Mouse (Mus musculus) left cerebral cortex, adult 2 months (tissue): Measurements from ENCODE around the gene Tiam1. TPM values are rescaled to one million over a fixed set of nuclear protein-coding genes. Genes with fewer than 3 reads are reported as not detected.

Experiments used
- DNase-seq, 2 experiments: peaks; one replicate each; pipeline ENCODE4 v3.0.0; 2021 to 2022; ENCODE audit warnings: low spot score in 2 of 2, mixed read lengths in 1 of 2; ENCODE audit errors: extremely low spot score in 1 of 2
- H3K27ac ChIP-seq: fragments of 200-600 bp; 2 replicates; pipeline ENCODE4 v1.8.1; 2022
- H3K4me3 ChIP-seq: fragments of 200-600 bp; 2 replicates; pipeline ENCODE4 v1.8.1; 2022
- CTCF ChIP-seq: fragments of 200-600 bp; IDR thresholded peaks from 2 replicates; pipeline ENCODE4 v1.8.1; 2022; ENCODE audit warnings: antibody characterized with exemption, mild to moderate bottlenecking, moderate library complexity
- intact Hi-C: fragments of 180-260 bp; cut with DNase I; formaldehyde crosslinking; loops from one replicate; pipeline ENCODE4 v1.15.1; 2025
- long read RNA-seq, 2 experiments: library from polyadenylated mRNA; stranded (forward); transcript quantifications; one replicate each; pipeline ENCODE4 v2.0.0; 2021; ENCODE audit warnings: borderline mapping rate in 2 of 2
- total RNA-seq, 2 experiments: library from RNA; stranded (reverse); gene quantifications; 2 replicates each; pipeline ENCODE4 v1.2.3; 2021

The Tiam1 gene
- 100 to 1,000 TPM; 107 to 120 TPM for total RNA-seq
- long read RNA-seq, experiment 1, full-length matches to known transcripts, result 15 of 44 reads
- long read RNA-seq, experiment 1, partial matches to known transcripts, result 13 of 44 reads
- long read RNA-seq, experiment 1, other reads (novel, unspliced or antisense), result 16 of 44 reads
- long read RNA-seq, experiment 2, full-length matches to known transcripts, result 17 of 57 reads
- long read RNA-seq, experiment 2, partial matches to known transcripts, result 16 of 57 reads
- long read RNA-seq, experiment 2, other reads (novel, unspliced or antisense), result 24 of 57 reads

GRCm38 (mm10) chr16:90143760-90144516 is at the start of gene Tiam1:
Gene Tiam1 (minus strand): TSS chr16:90143769.
- peak; percentile 48 for TF ChIP-seq CTCF
- peak within 1 kb of the TSS; percentile 66 for H3K4me3 ChIP-seq
- H3K27ac ChIP-seq, result peak within 1 kb of the TSS; percentile 72
- DNase-seq, result peak; percentile 96
- intact Hi-C loops, result no loop called here

GRCm38 (mm10) chr16:90191289-90191688 is 47.7 kb upstream of the Tiam1 start:
- Histone ChIP-seq H3K4me3 (no peak overlapping the region), H3K27ac (no peak overlapping the region)
- TF ChIP-seq CTCF, result no peak
- intact Hi-C loops, result no loop called here
- DNase-seq, result no peak

GRCm38 (mm10) chr16:90187453-90187852 is 43.9 kb upstream of the Tiam1 start:
- Histone ChIP-seq H3K27ac (no peak overlapping the region), H3K4me3 (no peak overlapping the region)
- peak; percentile 28 for TF ChIP-seq CTCF
- DNase-seq, result no peak
- intact Hi-C loops, result loop anchor here (5.0 kb wide), 1 partner anchor 245 kb away; no protein-coding TSS in a partner anchor

GRCm38 (mm10) chr16:90185928-90186588 is 42.5 kb upstream of the Tiam1 start:
- H3K27ac ChIP-seq, result no peak overlapping the region
- TF ChIP-seq CTCF, result peak; percentile 82
- intact Hi-C loops, result loop anchor here (1.0 to 5.0 kb wide), 3 partner anchors 244 to 412 kb away; no protein-coding TSS in a partner anchor
- peak; percentile 79 to 84 for DNase-seq
- no peak overlapping the region for H3K4me3 ChIP-seq

- Histone ChIP-seq H3K27ac (no peak overlapping the region), H3K4me3 (no peak overlapping the region)
- TF ChIP-seq CTCF, result no peak
- intact Hi-C loops, result no loop called here
- DNase-seq, result no peak
Observed at GRCm38 (mm10) chr16:90184135-90184534, 40.6 kb upstream of the Tiam1 start.

- intact Hi-C loops, result no loop called here
- Histone ChIP-seq H3K27ac (no peak overlapping the region), H3K4me3 (no peak overlapping the region)
- TF ChIP-seq CTCF, result no peak
- no peak for DNase-seq
Observed at GRCm38 (mm10) chr16:90181673-90182072, 38.1 kb upstream of the Tiam1 start.

GRCm38 (mm10) chr16:90180975-90181374 is 37.4 kb upstream of the Tiam1 start:
- intact Hi-C loops, result no loop called here
- H3K4me3 ChIP-seq, result no peak overlapping the region
- no peak overlapping the region for H3K27ac ChIP-seq
- DNase-seq, result no peak
- no peak for TF ChIP-seq CTCF

GRCm38 (mm10) chr16:90179892-90180291 is 36.3 kb upstream of the Tiam1 start:
- intact Hi-C loops, result no loop called here
- no peak for TF ChIP-seq CTCF
- H3K27ac ChIP-seq, result no peak overlapping the region
- no peak overlapping the region for H3K4me3 ChIP-seq
- no peak for DNase-seq

- DNase-seq, result no peak
Observed at GRCm38 (mm10) chr16:90178404-90178803, 34.8 kb upstream of the Tiam1 start.

GRCm38 (mm10) chr16:90177425-90177824 is 33.9 kb upstream of the Tiam1 start:
- no peak for TF ChIP-seq CTCF
- Histone ChIP-seq H3K27ac (no peak overlapping the region), H3K4me3 (no peak overlapping the region)
- intact Hi-C loops, result no loop called here
- no peak for DNase-seq

More at GRCm38 (mm10) chr16:90178404-90178803, 34.8 kb upstream of the Tiam1 start:
- no peak overlapping the region for H3K27ac ChIP-seq
- no peak overlapping the region for H3K4me3 ChIP-seq
- intact Hi-C loops, result no loop called here
- TF ChIP-seq CTCF, result no peak

- peak; percentile 53 to 69 for DNase-seq
- TF ChIP-seq CTCF, result no peak; the same call in 1 of the 2 replicates
- intact Hi-C loops, result no loop called here
- Histone ChIP-seq H3K4me3 (no peak overlapping the region), H3K27ac (peak overlapping the region; percentile 51; the same call in 1 of the 2 replicates)
Observed at GRCm38 (mm10) chr16:90176472-90176871, 32.9 kb upstream of the Tiam1 start.

- intact Hi-C loops, result no loop called here
- DNase-seq, result no peak
- no peak for TF ChIP-seq CTCF
- H3K4me3 ChIP-seq, result no peak overlapping the region
- no peak overlapping the region for H3K27ac ChIP-seq
Observed at GRCm38 (mm10) chr16:90171416-90171815, 27.8 kb upstream of the Tiam1 start.
